Comparison of ENCODE assay signal across 14 mouse cellular contexts in genomic region chr13:81852309-81852978, GRCm38 (mm10).
DNase-seq lines count a peak whose midpoint lies in the region; ATAC-seq lines count a peak whose summit lies in the region.
"Had no signal": no experiment of that assay in that cellular context is flagged by ENCODE, and none has a peak within 500 bp of the region (broad histone marks: within the 10 kb centered on the region; RNA-seq: fewer than 3 reads in every experiment).

No protein-coding gene starts in this region.

- DNase-seq in spleen, postnatal 10 days (ENCODE audit: low spot score in 2 of 2) = peak; percentile 8 to 45
- DNase-seq in spleen, adult 18-20 months = no peak
- peak; percentile 64 for DNase-seq in NIH3T3 (ENCODE audit: low read depth)
- peak; percentile 6 for DNase-seq in yolk sac, embryonic 10.5 days (ENCODE audit: low spot score)
- no peak for DNase-seq in left cerebral cortex, adult 9 months (ENCODE audit: low spot score in 2 of 2)
- no peak for DNase-seq in cerebellum, adult 8-10 months
- DNase-seq: cerebellum, adult 9-10 months; gastrocnemius, adult 2 months; heart, postnatal 10 days; kidney, adult 8-10 months; lung, adult 18-20 months; midbrain, embryonic 14.5 days; right cerebral cortex, postnatal 4 days had no signal

- ATAC-seq in erythroid progenitor cell, adult 5-6 weeks (replicated peaks; ENCODE audit: low FRiP score, poor library complexity, severe bottlenecking) = peak; percentile 95

Comparison
In these comparisons a context has a peak if more than half of its experiments do, and no peak if none do; other contexts are left out.
1. DNase-seq: peak in spleen, postnatal 10 days (2 of 2), NIH3T3 (single experiment) and yolk sac, embryonic 10.5 days (single experiment); none in spleen, adult 18-20 months (0 of 2), left cerebral cortex, adult 9 months (0 of 2) and cerebellum, adult 8-10 months (single experiment).